Mouse (Mus musculus): ENCODE data around the gene Olfr773. TPM values are rescaled to one million over a fixed set of nuclear protein-coding genes. Genes with fewer than 3 reads are reported as not detected.
"Not testable (repeated sequence)": the region's sequence is repeated elsewhere in the genome, so short reads cannot be mapped to it uniquely, and the experiment has no call there.

Olfr773 gene
- total RNA-seq (2022) = not detected

- DNase-seq (ENCODE audit: low spot score in 2 of 2) = not testable (repeated sequence)
Observed at GRCm38 (mm10) chr10:129187319-129187718, at the start of gene Olfr773. TSS of gene Olfr773 (minus strand) at chr10:129187419.

GRCm38 (mm10) chr10:129235904-129236303 is 48.7 kb upstream of the Olfr773 start, which contains the start of gene Olfr774:
TSS of gene Olfr774 (plus strand) at chr10:129236204.
- no peak for DNase-seq (ENCODE audit: low spot score in 2 of 2)

- no peak for DNase-seq (ENCODE audit: low spot score in 2 of 2)
Observed at GRCm38 (mm10) chr10:129230737-129231136, 43.5 kb upstream of the Olfr773 start.

DNA sequence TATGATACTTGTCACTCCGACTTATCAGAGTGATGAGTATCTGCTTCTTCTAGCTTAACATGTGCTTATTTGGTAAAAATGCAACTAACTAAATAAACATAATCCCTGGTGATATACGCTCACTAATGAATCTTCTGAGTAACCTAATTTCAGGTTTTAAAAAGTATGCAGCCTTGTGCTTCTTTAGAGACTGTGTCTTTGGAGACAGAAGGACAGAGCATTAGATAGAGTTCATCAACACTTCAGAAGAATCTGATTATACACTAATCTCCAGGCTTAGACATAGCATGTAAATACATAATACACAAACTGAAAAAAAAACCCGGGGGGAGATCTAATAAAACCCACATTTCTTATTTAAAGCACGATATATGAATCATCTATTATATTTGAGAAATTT is 9.4 kb downstream of the Olfr773 start, which contains the start of gene Olfr772:
Gene Olfr772 (minus strand): TSS at position 101 of the 400 bp plus-strand sequence.
- not testable (repeated sequence) for DNase-seq (ENCODE audit: low spot score in 2 of 2)

GRCm38 (mm10) chr10:129164651-129165050 is 22.6 kb downstream of the Olfr773 start, which contains the start of gene Olfr771:
TSS of gene Olfr771 (minus strand) at chr10:129164751.
- DNase-seq (ENCODE audit: low spot score in 2 of 2) = no peak

GRCm38 (mm10) chr10:129138898-129139297 is 48.3 kb downstream of the Olfr773 start, which contains the start of gene Olfr770:
TSS of gene Olfr770 (minus strand) at chr10:129138998.
- DNase-seq (ENCODE audit: low spot score in 2 of 2) = no peak

Other genes with a start within 250 kb of the Olfr773 start
- under 1 TPM in 1 of 4 experiments, not detected in 3; 0.32 TPM for gene Mettl7b, start 226.4 kb downstream of the Olfr773 start, total RNA-seq (2022)
- gene Olfr9, start 198.0 kb downstream of the Olfr773 start, total RNA-seq (2022) = not detected
- gene Olfr763, start 176.6 kb downstream of the Olfr773 start, total RNA-seq (2022) = not detected
- not detected for gene Olfr764-ps1, start 147.5 kb downstream of the Olfr773 start, total RNA-seq (2022)
- gene Olfr765, start 137.4 kb downstream of the Olfr773 start, total RNA-seq (2022) = not detected
- not detected for gene Olfr766-ps1, start 118.4 kb downstream of the Olfr773 start, total RNA-seq (2022)
- not detected for gene Olfr767, start 104.5 kb downstream of the Olfr773 start, total RNA-seq (2022)
- gene Olfr768, start 88.0 kb downstream of the Olfr773 start, total RNA-seq (2022) = not detected
- gene Olfr769, start 69.6 kb downstream of the Olfr773 start, total RNA-seq (2022) = not detected
- not detected for gene Olfr770, start 48.4 kb downstream of the Olfr773 start, total RNA-seq (2022)
- gene Olfr771, start 22.7 kb downstream of the Olfr773 start, total RNA-seq (2022) = not detected
- not detected for gene Olfr772, start 9.5 kb downstream of the Olfr773 start, total RNA-seq (2022)
- gene Olfr774, start 48.8 kb upstream of the Olfr773 start, total RNA-seq (2022) = not detected
- not detected for gene Olfr775, start 61.0 kb upstream of the Olfr773 start, total RNA-seq (2022)
- not detected for gene Olfr776, start 71.7 kb upstream of the Olfr773 start, total RNA-seq (2022)
- not detected for gene Olfr777, start 84.1 kb upstream of the Olfr773 start, total RNA-seq (2022)
- gene Olfr780, start 130.7 kb upstream of the Olfr773 start, total RNA-seq (2022) = not detected
- gene Olfr781, start 141.4 kb upstream of the Olfr773 start, total RNA-seq (2022) = not detected
- gene Olfr782, start 161.4 kb upstream of the Olfr773 start, total RNA-seq (2022) = not detected
- gene Olfr784, start 196.7 kb upstream of the Olfr773 start, total RNA-seq (2022) = not detected
- gene Olfr785, start 218.0 kb upstream of the Olfr773 start, total RNA-seq (2022) = not detected
- not detected for gene Olfr786, start 239.9 kb upstream of the Olfr773 start, total RNA-seq (2022)

All from gastrocnemius, adult 8-10 months (tissue).